Mouse (Mus musculus) embryonic facial prominence, embryonic 10.5 days (tissue): ENCODE measurements around the gene Gm20696. TPM values are rescaled to one million over a fixed set of nuclear protein-coding genes. Genes with fewer than 3 reads are reported as not detected.

Source experiments
- DNase-seq: peaks from one replicate; pipeline ENCODE4 v3.0.0-alpha.2; 2017; ENCODE audit warnings: low spot score
- H3K27ac ChIP-seq: fragments of 300-500 bp; sonication (generic); replicated peaks from 2 replicates; pipeline ENCODE4 v1.5.1; 2016; ENCODE audit warnings: mild to moderate bottlenecking
- H3K27me3 ChIP-seq: fragments of 300-500 bp; sonication (generic); replicated peaks from 2 replicates; pipeline ENCODE4 v1.6.1; 2016; ENCODE audit warnings: low read depth, mild to moderate bottlenecking; ENCODE audit not compliant: poor library complexity, severe bottlenecking
- H3K36me3 ChIP-seq: fragments of 300-500 bp; sonication (generic); replicated peaks from 2 replicates; pipeline ENCODE4 v1.6.1; 2016; ENCODE audit warnings: mild to moderate bottlenecking, moderate library complexity
- H3K4me1 ChIP-seq: fragments of 300-500 bp; sonication (generic); 2 replicates; pipeline ENCODE4 v1.6.1; 2016
- H3K4me3 ChIP-seq: fragments of 300-500 bp; sonication (generic); 2 replicates; pipeline ENCODE4 v1.5.1; 2016; ENCODE audit warnings: mild to moderate bottlenecking, moderate library complexity
- H3K9me3 ChIP-seq: fragments of 300-500 bp; sonication (generic); 2 replicates; pipeline ENCODE4 v1.6.1; 2016; ENCODE audit warnings: mild to moderate bottlenecking
- WGBS: fragments of 180-500 bp; shearing (Covaris S2); methylation state at CpG from one replicate; pipeline ENCODE4 v1.1.7; 2016; 5-methylcytosine and 5-hydroxymethylcytosine counted together
- polyA plus RNA-seq: library from polyadenylated mRNA; unstranded; fragments of >200 nt; fragmentation: Nextera tagmentation; extraction: Ambion mirVana; gene quantifications from 2 replicates; pipeline ENCODE4 v1.2.1, GENCODE M21; 2016

Gm20696 gene
- polyA plus RNA-seq, 1 experiment from 2014 or later: 4.5 TPM

- Histone ChIP-seq H3K9me3 (no peaks in the 10 kb centered on the region), H3K27me3 (no peaks in the 10 kb centered on the region), H3K36me3 (no peaks in the 10 kb centered on the region), H3K27ac (peak overlapping the region; percentile 45), H3K4me1 (peaks cover 33% of the 10 kb centered on the region), H3K4me3 (no peak overlapping the region)
- WGBS: 53% methylated on average over 5 of the region's 5 CpGs
- no peak for DNase-seq
Measured at GRCm38 (mm10) chr6:99599229-99599628, 67.4 kb downstream of the Gm20696 start.

GRCm38 (mm10) chr6:99577040-99577439 is 89.6 kb downstream of the Gm20696 start:
- 79% methylated on average over 6 of the region's 6 CpGs for WGBS
- Histone ChIP-seq H3K9me3 (no peaks in the 10 kb centered on the region), H3K27me3 (no peaks in the 10 kb centered on the region), H3K36me3 (no peaks in the 10 kb centered on the region), H3K27ac (no peak overlapping the region), H3K4me3 (no peak overlapping the region), H3K4me1 (no peaks in the 10 kb centered on the region)
- no peak for DNase-seq

GRCm38 (mm10) chr6:99575633-99576032 is 91.0 kb downstream of the Gm20696 start:
- Histone ChIP-seq H3K36me3 (no peaks in the 10 kb centered on the region), H3K27ac (no peak overlapping the region), H3K27me3 (no peaks in the 10 kb centered on the region), H3K9me3 (no peaks in the 10 kb centered on the region), H3K4me3 (no peak overlapping the region), H3K4me1 (no peaks in the 10 kb centered on the region)
- 86% methylated on average over 6 of the region's 6 CpGs for WGBS
- no peak for DNase-seq

DNA sequence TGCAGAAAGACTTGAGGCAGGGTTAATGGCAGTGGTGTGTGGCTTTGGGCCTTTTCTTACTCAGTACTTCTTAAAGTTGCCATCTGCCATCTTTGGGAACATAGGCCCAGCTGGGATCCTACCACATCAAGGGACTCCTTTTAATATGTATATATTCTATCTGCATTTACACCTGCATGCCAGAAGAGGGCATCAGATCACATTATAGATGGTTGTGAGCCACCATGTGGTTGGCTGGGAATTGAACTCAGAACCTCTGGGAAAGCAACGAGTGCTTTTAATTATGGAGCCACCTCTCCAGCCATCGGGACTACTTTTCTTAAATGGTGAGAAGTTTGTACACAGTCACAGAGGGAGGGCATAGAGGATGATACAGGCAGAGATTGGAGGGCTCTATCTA is 93.3 kb downstream of the Gm20696 start:
- no peaks in the 10 kb centered on the region for H3K4me1 ChIP-seq
- H3K27me3 ChIP-seq: no peaks in the 10 kb centered on the region
- no peaks in the 10 kb centered on the region for H3K9me3 ChIP-seq
- H3K27ac ChIP-seq: no peak overlapping the region
- WGBS: 84% methylated on average over 2 of the region's 2 CpGs
- no peak for DNase-seq
- H3K36me3 ChIP-seq: no peaks in the 10 kb centered on the region
- H3K4me3 ChIP-seq: no peak overlapping the region

DNA sequence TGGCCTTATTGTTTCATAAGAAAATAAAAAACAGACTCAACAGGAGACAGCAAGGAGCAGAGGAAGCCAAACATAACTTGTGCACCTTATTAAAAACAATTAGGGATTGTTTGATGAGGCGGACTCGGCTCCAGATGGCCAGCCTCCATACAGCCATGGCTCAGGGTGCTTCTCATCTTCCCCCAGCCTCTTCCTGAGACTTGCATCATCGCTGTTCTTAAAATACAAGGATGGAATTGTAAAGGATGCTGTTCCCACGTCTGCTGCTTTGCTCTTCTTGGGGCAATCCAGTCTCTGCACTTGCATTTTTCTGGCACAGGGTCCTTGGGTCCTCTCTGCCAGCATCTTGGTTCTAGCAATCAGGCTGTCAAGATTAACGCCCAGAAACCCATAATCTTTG is 94.5 kb downstream of the Gm20696 start:
- H3K4me3 ChIP-seq: no peak overlapping the region
- no peaks in the 10 kb centered on the region for H3K9me3 ChIP-seq
- 74% methylated on average over 5 of the region's 5 CpGs for WGBS
- no peak overlapping the region for H3K27ac ChIP-seq
- no peaks in the 10 kb centered on the region for H3K27me3 ChIP-seq
- H3K4me1 ChIP-seq: peaks cover under 1% of the 10 kb centered on the region
- no peak for DNase-seq
- no peaks in the 10 kb centered on the region for H3K36me3 ChIP-seq

GRCm38 (mm10) chr6:99566921-99567320 is 99.7 kb downstream of the Gm20696 start:
- 74% methylated on average over 8 of the region's 8 CpGs for WGBS
- no peak for DNase-seq

DNA sequence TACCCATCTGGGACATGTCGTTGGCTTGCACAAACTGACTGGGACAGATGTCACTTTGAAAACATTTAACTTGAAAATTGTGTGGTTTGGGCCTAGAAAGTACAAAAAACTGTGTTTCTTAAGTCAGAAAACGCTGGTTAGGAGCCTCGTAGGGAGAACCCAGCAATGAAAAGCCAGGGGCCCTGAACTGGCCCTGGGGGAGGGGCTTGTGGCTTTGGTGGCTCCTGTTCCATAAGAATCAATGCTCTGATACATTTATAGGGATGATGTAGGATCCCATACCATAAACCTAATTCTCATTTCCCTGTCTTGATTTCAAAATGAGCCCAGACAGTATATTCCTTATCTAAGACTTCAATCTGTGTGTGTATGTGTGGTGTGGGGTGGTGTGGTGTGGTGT is 101.8 kb downstream of the Gm20696 start:
- WGBS: 85% methylated on average over 3 of the region's 3 CpGs
- no peaks in the 10 kb centered on the region for H3K9me3 ChIP-seq
- peaks cover 5% of the 10 kb centered on the region for H3K4me1 ChIP-seq
- H3K36me3 ChIP-seq: no peaks in the 10 kb centered on the region
- no peaks in the 10 kb centered on the region for H3K27me3 ChIP-seq
- H3K27ac ChIP-seq: no peak overlapping the region
- no peak overlapping the region for H3K4me3 ChIP-seq
- DNase-seq: no peak

More at GRCm38 (mm10) chr6:99566921-99567320, 99.7 kb downstream of the Gm20696 start:
- Histone ChIP-seq H3K36me3 (no peaks in the 10 kb centered on the region), H3K27ac (0 out of 2 replicates have a peak overlapping the region, but pooled peaks have one; percentile 10), H3K9me3 (no peaks in the 10 kb centered on the region), H3K4me1 (peaks cover 5% of the 10 kb centered on the region), H3K27me3 (no peaks in the 10 kb centered on the region), H3K4me3 (no peak overlapping the region)

GRCm38 (mm10) chr6:99556950-99557349 is 109.6 kb downstream of the Gm20696 start:
- Histone ChIP-seq H3K27me3 (no peaks in the 10 kb centered on the region), H3K9me3 (no peaks in the 10 kb centered on the region), H3K4me1 (no peaks in the 10 kb centered on the region), H3K27ac (no peak overlapping the region), H3K36me3 (no peaks in the 10 kb centered on the region), H3K4me3 (no peak overlapping the region)
- 90% methylated on average over 5 of the region's 5 CpGs for WGBS
- DNase-seq: no peak

DNA sequence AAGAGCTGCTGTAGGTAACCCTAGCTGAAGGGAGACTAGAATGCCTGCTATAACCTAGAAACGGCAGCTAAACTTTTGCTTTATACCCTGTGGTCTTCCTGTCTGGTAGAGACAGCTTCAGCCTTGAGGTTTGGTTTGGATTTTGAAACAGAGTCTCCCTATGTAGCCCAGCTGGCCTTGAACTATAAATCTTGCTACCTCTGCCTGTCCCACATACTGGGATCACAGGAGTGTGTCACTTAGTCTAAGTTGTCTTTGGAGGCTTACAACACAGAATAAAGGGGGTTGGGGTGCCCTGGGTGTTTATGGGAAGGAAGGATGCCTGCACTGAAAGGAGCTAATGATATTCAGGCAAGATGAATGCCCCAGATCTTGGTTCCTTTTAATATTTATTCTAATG is 113.8 kb downstream of the Gm20696 start:
- no peak overlapping the region for H3K4me3 ChIP-seq
- no peaks in the 10 kb centered on the region for H3K4me1 ChIP-seq
- H3K27me3 ChIP-seq: no peaks in the 10 kb centered on the region
- H3K27ac ChIP-seq: no peak overlapping the region
- no peaks in the 10 kb centered on the region for H3K36me3 ChIP-seq
- WGBS: 77% methylated on average over 1 of the region's 1 CpGs
- DNase-seq: no peak
- H3K9me3 ChIP-seq: no peaks in the 10 kb centered on the region

DNA sequence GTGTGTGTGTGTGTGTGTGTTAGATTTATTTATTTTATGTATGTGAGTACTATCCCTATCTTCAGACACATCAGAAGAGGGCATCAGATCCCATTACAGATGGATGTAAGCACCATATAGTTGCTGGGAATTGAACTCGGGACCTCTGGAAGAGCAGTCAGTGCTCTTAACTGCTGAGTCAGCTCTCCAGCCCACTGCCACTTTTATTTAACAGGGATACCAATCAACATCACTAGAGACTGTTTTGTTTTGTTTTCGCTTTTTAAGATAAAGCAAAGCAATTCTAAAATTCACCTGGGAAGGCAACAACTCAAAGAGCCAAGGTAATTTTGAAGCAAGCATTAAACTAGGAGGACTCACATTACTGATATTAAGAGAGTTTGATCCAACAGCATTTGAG is 120.2 kb downstream of the Gm20696 start:
- H3K9me3 ChIP-seq: no peaks in the 10 kb centered on the region
- no peak overlapping the region for H3K4me3 ChIP-seq
- no peak for DNase-seq
- H3K4me1 ChIP-seq: peaks cover 6% of the 10 kb centered on the region
- H3K27ac ChIP-seq: no peak overlapping the region
- 86% methylated on average over 2 of the region's 2 CpGs for WGBS
- no peaks in the 10 kb centered on the region for H3K27me3 ChIP-seq
- no peaks in the 10 kb centered on the region for H3K36me3 ChIP-seq

DNA sequence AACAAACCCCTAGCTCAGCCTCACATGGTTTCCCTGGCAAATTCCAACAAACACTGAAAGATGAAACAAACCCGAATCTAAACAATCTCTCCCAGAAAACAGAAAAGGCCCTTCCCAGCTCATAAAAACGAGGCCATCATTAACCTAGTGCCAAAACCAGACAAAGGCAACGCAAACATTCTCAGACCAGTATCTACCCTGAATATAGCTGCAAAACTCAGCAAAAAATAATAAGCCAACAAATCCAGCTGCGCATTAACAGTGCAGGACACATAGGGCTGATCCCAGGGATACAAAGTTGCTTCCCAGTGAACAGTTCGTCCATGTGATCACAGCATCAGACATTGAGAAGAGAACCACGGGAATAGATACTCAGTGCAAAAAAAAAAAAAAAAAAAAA is 121.2 kb downstream of the Gm20696 start:
- WGBS: 74% methylated on average over 6 of the region's 6 CpGs
- no peaks in the 10 kb centered on the region for H3K36me3 ChIP-seq
- H3K27me3 ChIP-seq: no peaks in the 10 kb centered on the region
- H3K4me3 ChIP-seq: no peak overlapping the region
- H3K27ac ChIP-seq: no peak overlapping the region
- peaks cover 14% of the 10 kb centered on the region for H3K4me1 ChIP-seq
- H3K9me3 ChIP-seq: no peaks in the 10 kb centered on the region
- no peak for DNase-seq

- no peak overlapping the region for H3K4me3 ChIP-seq
- WGBS: 30% methylated on average over 3 of the region's 3 CpGs
- peaks cover 22% of the 10 kb centered on the region for H3K4me1 ChIP-seq
- H3K27me3 ChIP-seq: no peaks in the 10 kb centered on the region
- H3K27ac ChIP-seq: no peak overlapping the region
- DNase-seq: no peak
- no peaks in the 10 kb centered on the region for H3K36me3 ChIP-seq
- H3K9me3 ChIP-seq: no peaks in the 10 kb centered on the region
Measured at GRCm38 (mm10) chr6:99541105-99541504, 125.5 kb downstream of the Gm20696 start.

DNA sequence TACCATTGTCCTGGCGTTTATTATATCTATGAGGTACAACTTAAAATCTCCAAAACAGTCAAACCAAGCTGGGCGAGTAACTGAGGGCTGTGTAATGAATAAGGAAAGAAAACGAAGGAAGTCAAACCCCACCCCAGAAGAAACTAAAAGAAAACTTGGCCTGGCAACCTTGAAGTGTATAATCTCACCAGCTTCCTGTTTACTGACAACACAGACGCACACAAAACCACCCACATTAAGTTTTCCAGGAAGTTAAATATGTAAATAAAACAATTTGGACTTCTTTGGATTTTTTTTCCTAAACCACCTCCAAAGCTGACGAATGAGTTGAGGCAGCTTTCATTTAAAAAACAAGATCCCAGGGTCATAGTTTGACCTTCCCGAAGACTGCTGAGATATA is 125.9 kb downstream of the Gm20696 start:
- peaks cover 22% of the 10 kb centered on the region for H3K4me1 ChIP-seq
- no peaks in the 10 kb centered on the region for H3K36me3 ChIP-seq
- H3K27ac ChIP-seq: no peak overlapping the region
- 62% methylated on average over 6 of the region's 6 CpGs for WGBS
- no peaks in the 10 kb centered on the region for H3K9me3 ChIP-seq
- no peak overlapping the region for H3K4me3 ChIP-seq
- no peak for DNase-seq
- H3K27me3 ChIP-seq: no peaks in the 10 kb centered on the region

DNA sequence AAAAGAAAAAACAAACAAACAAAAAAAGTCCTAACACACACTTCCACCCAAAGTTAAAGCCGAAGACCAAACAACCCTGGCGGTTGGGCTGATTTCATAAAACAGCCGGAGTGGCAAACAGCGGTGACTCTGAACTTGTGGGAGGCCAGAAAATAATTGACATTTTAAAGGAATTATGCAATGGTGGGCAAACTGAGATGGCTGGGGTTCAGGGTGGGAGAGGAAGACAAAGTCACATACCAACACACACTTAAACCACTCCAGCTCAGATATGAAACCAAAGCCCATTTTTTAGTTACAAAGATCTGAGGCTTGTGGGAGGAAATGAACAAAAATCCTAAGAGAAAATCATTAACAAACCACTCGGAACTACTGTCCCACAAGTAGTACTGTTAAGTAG is 126.5 kb downstream of the Gm20696 start:
- Histone ChIP-seq H3K4me1 (peaks cover 22% of the 10 kb centered on the region), H3K9me3 (no peaks in the 10 kb centered on the region), H3K27me3 (no peaks in the 10 kb centered on the region), H3K36me3 (no peaks in the 10 kb centered on the region), H3K27ac (no peak overlapping the region), H3K4me3 (no peak overlapping the region)
- 87% methylated on average over 5 of the region's 5 CpGs for WGBS
- DNase-seq: no peak
